Mouse (Mus musculus) right cerebral cortex, postnatal 14 days (tissue): ENCODE data around the gene Doc2a.

Experiments
- DNase-seq: peaks from one replicate; pipeline ENCODE4 v3.0.0; 2022

The Doc2a gene

GRCm38 (mm10) chr7:126847116-126847420 lies at the start of gene Doc2a:
Doc2a (plus strand) TSS chr7:126847416.
- DNase-seq = no peak

GRCm38 (mm10) chr7:126798127-126799049 lies 48.8 kb upstream of the Doc2a start:
- DNase-seq = no peak

- peak; percentile 96 for DNase-seq
Measured at GRCm38 (mm10) chr7:126799050-126799467, 48.2 kb upstream of the Doc2a start.

- peak; percentile 39 for DNase-seq
Measured at GRCm38 (mm10) chr7:126799468-126800268, 47.5 kb upstream of the Doc2a start.

- no peak for DNase-seq
Measured at GRCm38 (mm10) chr7:126800269-126801056, 46.8 kb upstream of the Doc2a start.

GRCm38 (mm10) chr7:126801057-126801422 lies 46.2 kb upstream of the Doc2a start:
- DNase-seq = no peak

GRCm38 (mm10) chr7:126802134-126802889 lies 44.9 kb upstream of the Doc2a start:
- DNase-seq = no peak

- DNase-seq = no peak
Measured at GRCm38 (mm10) chr7:126803181-126803580, 44.0 kb upstream of the Doc2a start.

- DNase-seq = no peak
Measured at GRCm38 (mm10) chr7:126803751-126804150, 43.5 kb upstream of the Doc2a start.

- no peak for DNase-seq
Measured at GRCm38 (mm10) chr7:126806956-126807355, 40.3 kb upstream of the Doc2a start.

GRCm38 (mm10) chr7:126807405-126807804 lies 39.8 kb upstream of the Doc2a start:
- DNase-seq = no peak

- DNase-seq = peak; percentile 82
Measured at GRCm38 (mm10) chr7:126808703-126809455, 38.3 kb upstream of the Doc2a start.

- no peak for DNase-seq
Measured at GRCm38 (mm10) chr7:126809723-126810369, 37.4 kb upstream of the Doc2a start.

- DNase-seq = no peak
Measured at GRCm38 (mm10) chr7:126815726-126816222, 31.4 kb upstream of the Doc2a start.

GRCm38 (mm10) chr7:126816494-126816893 lies 30.7 kb upstream of the Doc2a start:
- no peak for DNase-seq

GRCm38 (mm10) chr7:126817595-126817994 lies 29.6 kb upstream of the Doc2a start:
- DNase-seq = no peak

- no peak for DNase-seq
Measured at GRCm38 (mm10) chr7:126818818-126819217, 28.4 kb upstream of the Doc2a start.

- peak; percentile 83 for DNase-seq
Measured at GRCm38 (mm10) chr7:126821835-126822511, 25.2 kb upstream of the Doc2a start.

- no peak for DNase-seq
Measured at GRCm38 (mm10) chr7:126822741-126823140, 24.5 kb upstream of the Doc2a start.

GRCm38 (mm10) chr7:126823202-126823711 lies 24.0 kb upstream of the Doc2a start:
- peak; percentile 50 for DNase-seq
